Mouse (Mus musculus) thymus, adult 2 months (tissue): ENCODE measurements around the gene Pltp.
A peak's percentile ranks its signal among the peaks of the same experiment; 100 is the strongest.

Experiments used
- CTCF ChIP-seq: fragments of 200-500 bp; IDR thresholded peaks from 2 replicates; pipeline ENCODE4 v1.5.1; 2012; ENCODE audit warnings: mild to moderate bottlenecking, control low read depth, low read length, moderate library complexity, borderline replicate concordance; ENCODE audit not compliant: control insufficient read depth, poor library complexity, insufficient read depth; ENCODE audit errors: extremely low read depth
- POLR2A ChIP-seq: fragments of 200-500 bp; IDR thresholded peaks from 2 replicates; pipeline ENCODE4 v1.6.1; 2012; ENCODE audit warnings: mild to moderate bottlenecking, low read length, control low read depth, moderate library complexity; ENCODE audit not compliant: control insufficient read depth, poor library complexity, insufficient read depth; ENCODE audit errors: extremely low read depth

GRCm38 (mm10) chr2:164867566-164867965 lies 10.1 kb upstream of the Pltp start:
- TF ChIP-seq POLR2A (no peak), CTCF (peak; percentile 75; the same call in 1 of the 2 replicates)
